Mouse (Mus musculus): Measurements from ENCODE around the gene Eapp.

- TF ChIP-seq CTCF (IDR thresholded peaks at IDR 0.05; ENCODE audit: low read depth, low read length), result no peak
- TF ChIP-seq POLR2A (IDR thresholded peaks at IDR 0.05; ENCODE audit: borderline replicate concordance, low read depth, low read length), result 0 out of 2 replicates have a peak, but pooled peaks have one; percentile 17
Measured at GRCm38 (mm10) chr12:54656396-54657171, 39.1 kb downstream of the Eapp start, which contains the start of gene Sptssa.

All from bone marrow macrophage, adult 2 months (primary cell).